Mouse (Mus musculus) granulocyte monocyte progenitor cell, adult 5-6 weeks (primary cell): ENCODE data around the gene Gm13102. TPM values are rescaled to one million over a fixed set of nuclear protein-coding genes. Genes with fewer than 3 reads are reported as not detected.
"Not testable (repeated sequence)": the region's sequence is repeated elsewhere in the genome, so short reads cannot be mapped to it uniquely, and the experiment has no call there.

Source experiments
- ATAC-seq: replicated peaks from 2 replicates; pipeline ENCODE4 v1.8.0; 2016; ENCODE audit warnings: mild to moderate bottlenecking, moderate TSS enrichment, inconsistent platforms; ENCODE audit not compliant: poor library complexity, severe bottlenecking
- total RNA-seq, 2 experiments: library from RNA; stranded (forward) in 1 of 2; stranded (reverse) in 1 of 2; fragments of 200-712, 200-1000 nt in 1 of 2; fragments of >200 nt in 1 of 2; fragmentation: Nextera tagmentation in 1 of 2; gene quantifications; 2 replicates each; pipeline ENCODE4 v1.2.3; 2014 to 2017

Gm13102 gene
- not detected in 2 replicates for total RNA-seq (2014; fragmentation: Nextera tagmentation)
- total RNA-seq (2017): not detected in 2 replicates

DNA sequence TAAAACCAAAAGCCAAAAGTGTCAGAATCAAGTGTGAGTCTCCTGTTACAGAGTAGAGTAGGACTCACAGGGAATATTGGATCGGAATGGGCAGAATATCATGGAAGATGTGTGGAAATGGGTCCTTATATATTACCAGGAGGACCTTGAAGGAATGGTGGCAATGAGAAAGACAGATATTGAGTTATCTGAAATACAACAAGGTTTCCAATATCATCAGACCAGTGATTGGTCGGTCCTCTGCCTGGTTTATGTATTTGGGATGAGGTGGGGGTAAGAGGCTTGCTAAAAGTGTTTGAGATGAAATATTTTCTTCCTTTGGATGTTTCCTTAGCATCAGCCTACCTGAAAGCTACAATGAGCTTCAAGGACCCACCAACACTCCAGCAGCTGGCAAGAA is at the start of gene Gm13102:
Gene Gm13102, plus strand, starts transcription at position 301 of the 400 bp plus-strand sequence.
- not testable (repeated sequence) for ATAC-seq

DNA sequence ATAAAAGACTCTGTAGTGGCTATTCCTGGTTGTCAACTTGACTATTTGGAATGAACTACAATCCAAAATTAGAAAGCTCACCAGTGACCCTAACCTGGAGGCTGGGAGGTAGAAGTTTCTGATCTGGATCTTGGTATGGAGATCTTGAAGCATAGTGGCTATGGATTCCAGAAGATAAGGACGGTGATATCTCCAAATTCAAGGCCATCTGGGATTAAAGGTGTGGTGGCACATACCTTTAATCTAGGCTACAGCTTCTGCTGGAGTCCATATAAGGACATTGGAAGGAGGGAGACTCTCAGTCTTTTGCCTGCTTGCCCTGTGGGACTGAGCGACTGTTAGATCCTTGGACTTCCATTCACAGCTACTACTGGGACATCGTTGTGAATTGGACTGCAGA is 47.4 kb upstream of the Gm13102 start, which contains the start of gene Pramel4:
Gene Pramel4, plus strand, starts transcription at position 301 of the 400 bp plus-strand sequence.
- not testable (repeated sequence) for ATAC-seq

Other genes with a start within 250 kb of the Gm13102 start
- gene Pramef6, start 206.1 kb upstream of the Gm13102 start, total RNA-seq (2014; fragmentation: Nextera tagmentation): not detected in 2 replicates
- not detected in 2 replicates for gene Pramef6, start 206.1 kb upstream of the Gm13102 start, total RNA-seq (2017)
- gene Pramef25, start 155.5 kb upstream of the Gm13102 start, total RNA-seq (2014; fragmentation: Nextera tagmentation): not detected in 2 replicates
- not detected in 2 replicates for gene Pramef25, start 155.5 kb upstream of the Gm13102 start, total RNA-seq (2017)
- gene Gm13101, start 139.5 kb upstream of the Gm13102 start, total RNA-seq (2014; fragmentation: Nextera tagmentation): not detected in 2 replicates
- not detected in 2 replicates for gene Gm13101, start 139.5 kb upstream of the Gm13102 start, total RNA-seq (2017)
- not detected in 2 replicates for gene Pramef17, start 112.1 kb upstream of the Gm13102 start, total RNA-seq (2014; fragmentation: Nextera tagmentation)
- gene Pramef17, start 112.1 kb upstream of the Gm13102 start, total RNA-seq (2017): not detected in 2 replicates
- gene Pramel4, start 47.3 kb upstream of the Gm13102 start, total RNA-seq (2014; fragmentation: Nextera tagmentation): not detected in 2 replicates
- not detected in 2 replicates for gene Pramel4, start 47.3 kb upstream of the Gm13102 start, total RNA-seq (2017)
- not detected in 2 replicates for gene Oog3, start 56.2 kb downstream of the Gm13102 start, total RNA-seq (2014; fragmentation: Nextera tagmentation)
- gene Oog3, start 56.2 kb downstream of the Gm13102 start, total RNA-seq (2017): not detected in 2 replicates
- gene Oog2, start 84.2 kb downstream of the Gm13102 start, total RNA-seq (2014; fragmentation: Nextera tagmentation): not detected in 2 replicates
- gene Oog2, start 84.2 kb downstream of the Gm13102 start, total RNA-seq (2017): not detected in 2 replicates
- gene C87977, start 106.8 kb downstream of the Gm13102 start, total RNA-seq (2014; fragmentation: Nextera tagmentation): not detected in 2 replicates
- gene C87977, start 106.8 kb downstream of the Gm13102 start, total RNA-seq (2017): not detected in 2 replicates
- gene Pramel5, start 174.0 kb downstream of the Gm13102 start, total RNA-seq (2014; fragmentation: Nextera tagmentation): not detected in 2 replicates
- not detected in 2 replicates for gene Pramel5, start 174.0 kb downstream of the Gm13102 start, total RNA-seq (2017)
- not detected in 2 replicates for gene Gm13128, start 223.8 kb downstream of the Gm13102 start, total RNA-seq (2014; fragmentation: Nextera tagmentation)
- not detected in 2 replicates for gene Gm13128, start 223.8 kb downstream of the Gm13102 start, total RNA-seq (2017)